Mouse (Mus musculus): ENCODE data around the gene Lmln. TPM values are rescaled to one million over a fixed set of nuclear protein-coding genes. Genes with fewer than 3 reads are reported as not detected.

Gene Lmln
- polyA plus RNA-seq, 1 experiment from 2014 or later, result 0.88 TPM

MicroRNA genes within 50 kb of the gene (microRNA counts, 519-probe panel; counts per million panel counts)
- microRNA mmu-miR-1947, result 473 counts per million, percentile 71 among the panel's probes with 10 or more counts

Small RNA genes within 50 kb of the gene (microRNA-seq; reads per million reads assigned to microRNA genes)
- not detected for gene Gm22231 (ENCODE audit: borderline number of aligned reads)
- 2.5 reads per million for gene Mir1947 (ENCODE audit: borderline number of aligned reads)

Other genes starting within 250 kb of the Lmln start
- gene Fyttd1, start 185.0 kb upstream of the Lmln start, polyA plus RNA-seq (2015; fragmentation: Nextera tagmentation; extraction: Ambion mirVana), result 82.7 and 84.2 TPM in 2 replicates
- gene Rubcn, start 184.8 kb upstream of the Lmln start, polyA plus RNA-seq (2015; fragmentation: Nextera tagmentation; extraction: Ambion mirVana), result 9.9 and 10.0 TPM in 2 replicates
- gene Lrch3, start 148.4 kb upstream of the Lmln start, polyA plus RNA-seq (2015; fragmentation: Nextera tagmentation; extraction: Ambion mirVana), result 18.3 and 21.5 TPM in 2 replicates
- 1.4 and 1.6 TPM in 2 replicates for gene Iqcg, start 6.3 kb upstream of the Lmln start, polyA plus RNA-seq (2015; fragmentation: Nextera tagmentation; extraction: Ambion mirVana)
- 1,296 and 1,346 TPM in 2 replicates for gene Rpl35a, start 6.1 kb upstream of the Lmln start, polyA plus RNA-seq (2015; fragmentation: Nextera tagmentation; extraction: Ambion mirVana)
- 23.1 and 26.3 TPM in 2 replicates for gene Osbpl11, start 122.5 kb downstream of the Lmln start, polyA plus RNA-seq (2015; fragmentation: Nextera tagmentation; extraction: Ambion mirVana)
- 75.7 and 75.9 TPM in 2 replicates for gene Snx4, start 188.9 kb downstream of the Lmln start, polyA plus RNA-seq (2015; fragmentation: Nextera tagmentation; extraction: Ambion mirVana)